Mouse (Mus musculus) heart, adult 8-10 months (tissue): Measurements from ENCODE around the gene Zfp456. TPM values are rescaled to one million over a fixed set of nuclear protein-coding genes. Genes with fewer than 3 reads are reported as not detected.
"Not testable (repeated sequence)": the region's sequence is repeated elsewhere in the genome, so short reads cannot be mapped to it uniquely, and the experiment has no call there.

Experiments used
- DNase-seq: peaks from one replicate; pipeline ENCODE4 v3.0.0; 2022; ENCODE audit warnings: low spot score
- total RNA-seq, 4 experiments: library from RNA; stranded (reverse); gene quantifications; 2 replicates each; pipeline ENCODE4 v1.2.4; 2022

Gene Zfp456
- under 1 TPM; 0.44 to 0.75 (median 0.73) TPM for total RNA-seq

- DNase-seq = peak; percentile 84
Observed at GRCm38 (mm10) chr13:67375050-67375911, at the start of gene Zfp456, which contains the start of gene Gm28041. Gene Zfp456 (minus strand): TSS chr13:67375810. Gene Gm28041 (minus strand): TSS chr13:67375733.

GRCm38 (mm10) chr13:67422532-67422931 is 46.9 kb upstream of the Zfp456 start:
- DNase-seq = not testable (repeated sequence)

GRCm38 (mm10) chr13:67421207-67421857 is 45.7 kb upstream of the Zfp456 start, which contains the start of gene Zfp459:
Gene Zfp459 (minus strand): TSS chr13:67421418.
- no peak for DNase-seq

- no peak for DNase-seq
Observed at GRCm38 (mm10) chr13:67420558-67421206, 45.1 kb upstream of the Zfp456 start.

- DNase-seq = no peak
Observed at GRCm38 (mm10) chr13:67416811-67417210, 41.2 kb upstream of the Zfp456 start.

- no peak for DNase-seq
Observed at GRCm38 (mm10) chr13:67415759-67416158, 40.1 kb upstream of the Zfp456 start.

GRCm38 (mm10) chr13:67413634-67414033 is 38.0 kb upstream of the Zfp456 start:
- DNase-seq = not testable (repeated sequence)

- DNase-seq = peak; percentile 84
Observed at GRCm38 (mm10) chr13:67399183-67399903, 23.7 kb upstream of the Zfp456 start, which contains the start of gene Zfp429. Gene Zfp429 (minus strand): TSS chr13:67399819.

- DNase-seq = not testable (repeated sequence)
Observed at GRCm38 (mm10) chr13:67376255-67376654, 645 bp upstream of the Zfp456 start.

- DNase-seq = peak; percentile 96
Observed at GRCm38 (mm10) chr13:67360131-67360744, 15.4 kb downstream of the Zfp456 start, which contains the start of the genes Gm28044 and Zfp953. Gene Gm28044 (minus strand): TSS chr13:67360536. Gene Zfp953 (minus strand): TSS chr13:67360605.

- no peak for DNase-seq
Observed at GRCm38 (mm10) chr13:67351854-67352253, 23.8 kb downstream of the Zfp456 start.

GRCm38 (mm10) chr13:67343422-67343821 is 32.2 kb downstream of the Zfp456 start:
- no peak for DNase-seq

- no peak for DNase-seq
Observed at GRCm38 (mm10) chr13:67332877-67333276, 42.7 kb downstream of the Zfp456 start.

GRCm38 (mm10) chr13:67332019-67332724 is 43.4 kb downstream of the Zfp456 start, which contains the start of gene Zfp595:
Gene Zfp595 (minus strand): TSS chr13:67332570.
- DNase-seq = peak; percentile 93

Other genes with a start within 250 kb of the Zfp456 start
- 1 to 10 TPM; 2.6 to 3.7 (median 3.1) TPM for gene Rsl1, start 202.6 kb downstream of the Zfp456 start, total RNA-seq
- gene Zfp455, start 181.3 kb downstream of the Zfp456 start, total RNA-seq = 1 to 10 TPM in 2 of 4 experiments, under 1 TPM in 2; 0.46 to 1.6 (median 1.0) TPM
- 1 to 10 TPM; 1.3 to 1.8 (median 1.5) TPM for gene Zfp458, start 97.3 kb downstream of the Zfp456 start, total RNA-seq
- 1 to 10 TPM; 2.3 to 4.5 (median 2.7) TPM for gene Zfp457, start 69.3 kb downstream of the Zfp456 start, total RNA-seq
- 1 to 10 TPM; 2.0 to 2.5 (median 2.2) TPM for gene Zfp595, start 43.2 kb downstream of the Zfp456 start, total RNA-seq
- 1 to 10 TPM; 1.0 to 2.3 (median 1.6) TPM for gene Gm28044, start 15.3 kb downstream of the Zfp456 start, total RNA-seq
- 1 to 10 TPM in 3 of 4 experiments, under 1 TPM in 1; 0.86 to 1.3 (median 1.1) TPM for gene Zfp953, start 15.2 kb downstream of the Zfp456 start, total RNA-seq
- gene Gm28041, start 77 bp downstream of the Zfp456 start, total RNA-seq = 1 to 10 TPM in 3 of 4 experiments, under 1 TPM in 1; 0.53 to 1.9 (median 1.3) TPM
- 1 to 10 TPM; 1.3 to 3.5 (median 1.8) TPM for gene Zfp429, start 24.0 kb upstream of the Zfp456 start, total RNA-seq
- gene Zfp459, start 45.6 kb upstream of the Zfp456 start, total RNA-seq = 1 to 10 TPM in 1 of 4 experiments, under 1 TPM in 3; 0.29 to 1.2 (median 0.75) TPM
- 10 to 100 TPM in 1 of 4 experiments, 1 to 10 TPM in 3; 6.3 to 11.4 (median 7.3) TPM for gene Zfp874a, start 75.8 kb upstream of the Zfp456 start, total RNA-seq
- 10 to 100 TPM; 11.5 to 18.0 (median 13.9) TPM for gene Zfp874b, start 108.4 kb upstream of the Zfp456 start, total RNA-seq
- 1 to 10 TPM; 3.6 to 4.5 (median 4.0) TPM for gene Zfp58, start 124.7 kb upstream of the Zfp456 start, total RNA-seq
- gene Gm26965, start 150.3 kb upstream of the Zfp456 start, total RNA-seq = 1 to 10 TPM in 1 of 4 experiments, under 1 TPM in 1, not detected in 2; 0.20 to 1.3 TPM
- gene Zfp87, start 150.4 kb upstream of the Zfp456 start, total RNA-seq = 1 to 10 TPM; 6.9 to 8.9 (median 7.9) TPM
- gene Zfp748, start 178.0 kb upstream of the Zfp456 start, total RNA-seq = 1 to 10 TPM; 2.8 to 4.9 (median 4.0) TPM
- 1 to 10 TPM; 3.4 to 4.2 (median 3.8) TPM for gene Zfp729b, start 233.9 kb upstream of the Zfp456 start, total RNA-seq